Mouse (Mus musculus) heart, postnatal 0 days (tissue): ENCODE measurements around the gene Phf1.

Source experiments
- CTCF ChIP-seq: IDR thresholded peaks from 2 replicates; pipeline ENCODE4 v1.5.1; 2016; ENCODE audit warnings: antibody characterized with exemption, control low read depth, low read depth
- EP300 ChIP-seq: IDR thresholded peaks from 2 replicates; pipeline ENCODE4 v1.6.1; 2016; ENCODE audit warnings: antibody characterized with exemption, low read depth

DNA sequence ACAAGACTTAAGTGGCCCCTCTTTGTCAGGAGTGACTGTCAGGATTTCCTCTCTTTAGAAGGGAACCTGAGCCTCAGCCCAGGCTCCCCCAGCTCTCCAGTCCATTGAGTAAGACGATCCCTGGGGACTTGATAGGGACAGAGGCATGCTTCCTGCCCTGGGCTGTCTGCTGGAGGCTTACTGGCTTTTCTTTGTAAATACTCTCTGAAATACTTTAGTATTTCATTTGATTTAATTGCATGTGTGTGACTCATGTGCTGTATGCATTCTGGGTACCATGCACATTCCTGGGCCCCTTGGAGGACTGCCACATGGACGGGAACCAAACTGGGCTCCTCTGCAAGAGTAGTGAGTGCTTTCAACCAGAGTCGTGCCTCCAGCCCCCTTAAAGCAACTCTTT lies 44.9 kb upstream of the Phf1 start:
- no peak for TF ChIP-seq CTCF
- no peak for TF ChIP-seq EP300
